Mouse (Mus musculus) right cerebral cortex, adult 2 months (tissue): ENCODE data around the gene Axin1.
A peak's percentile ranks its signal among the peaks of the same experiment; 100 is the strongest.
"Not testable (repeated sequence)": the region's sequence is repeated elsewhere in the genome, so short reads cannot be mapped to it uniquely, and the experiment has no call there.

ENCODE experiments used
- DNase-seq, 2 experiments: peaks; one replicate each; pipeline ENCODE4 v3.0.0; 2021 to 2022; ENCODE audit warnings: low spot score in 2 of 2

Axin1 gene

DNA sequence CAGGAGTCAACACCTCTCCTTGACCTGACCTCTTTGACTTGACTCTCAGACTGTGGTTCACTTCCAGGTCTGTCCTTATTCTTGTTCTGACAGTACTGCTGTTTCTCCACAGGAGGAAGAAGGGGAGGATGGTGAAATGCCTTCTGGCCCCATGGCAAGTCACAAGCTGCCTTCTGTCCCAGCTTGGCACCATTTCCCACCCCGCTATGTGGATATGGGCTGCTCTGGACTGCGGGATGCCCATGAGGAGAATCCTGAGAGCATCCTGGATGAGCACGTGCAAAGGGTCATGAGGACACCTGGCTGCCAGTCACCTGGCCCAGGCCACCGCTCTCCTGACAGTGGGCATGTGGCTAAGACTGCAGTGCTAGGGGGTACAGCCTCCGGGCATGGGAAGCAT is 49.1 kb downstream of the Axin1 start:
- DNase-seq = no peak

DNA sequence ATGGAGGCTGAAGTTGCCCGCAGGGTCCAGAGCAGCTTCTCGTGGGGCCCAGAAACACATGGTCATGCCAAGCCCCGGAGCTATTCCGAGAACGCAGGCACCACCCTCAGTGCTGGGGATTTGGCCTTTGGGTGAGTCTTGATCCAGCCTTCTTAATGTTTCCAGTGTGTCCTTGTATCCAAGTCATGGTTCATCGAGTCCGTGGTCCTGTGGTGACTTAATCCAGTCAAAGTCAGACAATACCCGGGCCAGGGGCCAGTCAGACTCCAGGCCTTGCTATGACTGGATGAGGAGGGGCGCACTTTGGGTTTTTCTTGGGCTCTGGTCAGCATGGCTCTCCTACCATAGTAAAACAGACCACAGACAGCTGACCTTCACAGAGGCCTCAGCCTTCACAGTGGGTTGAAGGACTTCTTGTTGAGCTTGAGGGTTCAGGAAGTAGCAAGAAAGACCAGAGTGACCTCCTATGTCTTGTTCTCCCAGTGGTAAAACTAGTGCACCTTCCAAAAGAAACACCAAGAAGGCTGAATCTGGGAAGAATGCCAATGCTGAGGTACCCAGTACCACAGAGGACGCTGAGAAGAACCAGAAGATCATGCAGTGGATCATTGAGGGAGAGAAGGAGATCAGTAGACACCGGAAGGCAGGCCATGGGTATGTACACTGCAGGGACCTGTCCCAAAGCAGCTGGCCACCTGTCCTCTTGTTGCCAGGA is 49.8 kb downstream of the Axin1 start:
- DNase-seq = no peak

DNA sequence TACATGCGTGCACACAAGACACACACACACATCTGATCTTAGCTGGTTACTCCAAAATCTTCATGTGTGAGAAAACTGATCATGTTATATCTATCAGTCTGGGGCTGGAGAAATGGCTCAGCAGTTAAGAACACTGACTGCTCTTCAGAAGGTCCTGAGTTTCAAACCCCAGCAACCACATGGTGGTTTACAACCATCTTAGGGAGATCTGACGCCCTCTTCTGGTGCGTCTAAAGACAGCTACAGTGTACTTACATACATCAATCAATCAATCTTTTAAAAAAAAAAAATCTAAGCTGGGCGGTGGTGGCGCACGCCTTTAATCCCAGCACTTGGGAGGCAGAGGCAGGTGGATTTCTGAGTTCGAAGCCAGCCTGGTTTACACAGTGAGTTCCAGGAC is 53.0 kb downstream of the Axin1 start:
- not testable (repeated sequence) for DNase-seq

DNA sequence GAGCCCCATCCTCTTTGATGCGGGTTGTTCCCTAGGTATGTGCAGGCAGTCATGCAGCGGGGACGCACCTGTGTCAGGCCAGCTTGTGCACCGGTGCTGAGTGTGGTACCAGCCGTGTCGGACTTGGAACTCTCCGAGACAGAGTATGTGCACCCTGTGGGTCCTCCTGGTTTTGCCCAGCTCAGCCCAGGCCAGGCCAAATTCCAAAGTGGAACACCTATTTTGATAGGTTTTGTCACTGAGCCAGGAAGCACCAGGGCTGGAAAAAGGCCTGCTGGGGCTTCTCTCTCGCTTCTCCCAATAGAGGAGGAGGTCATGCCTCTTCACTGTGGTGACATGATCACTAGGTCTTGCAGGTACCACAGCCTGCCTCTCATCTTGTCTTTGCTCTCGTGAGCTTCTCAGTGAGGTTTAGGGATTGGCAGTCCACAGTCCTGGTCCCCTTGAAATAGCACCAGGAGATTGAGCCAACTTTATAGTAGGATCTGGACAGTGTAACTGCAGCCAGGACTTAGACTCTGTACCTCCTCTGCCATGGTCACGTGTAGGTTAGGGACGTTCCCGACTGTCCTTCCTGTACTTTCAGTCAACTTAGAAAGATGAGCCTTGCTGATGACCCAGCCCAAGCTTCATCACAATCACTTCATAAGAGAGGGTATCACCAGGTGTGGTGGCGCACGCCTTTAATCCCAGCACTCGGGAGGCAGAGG is 54.1 kb downstream of the Axin1 start:
- no peak for DNase-seq

DNA sequence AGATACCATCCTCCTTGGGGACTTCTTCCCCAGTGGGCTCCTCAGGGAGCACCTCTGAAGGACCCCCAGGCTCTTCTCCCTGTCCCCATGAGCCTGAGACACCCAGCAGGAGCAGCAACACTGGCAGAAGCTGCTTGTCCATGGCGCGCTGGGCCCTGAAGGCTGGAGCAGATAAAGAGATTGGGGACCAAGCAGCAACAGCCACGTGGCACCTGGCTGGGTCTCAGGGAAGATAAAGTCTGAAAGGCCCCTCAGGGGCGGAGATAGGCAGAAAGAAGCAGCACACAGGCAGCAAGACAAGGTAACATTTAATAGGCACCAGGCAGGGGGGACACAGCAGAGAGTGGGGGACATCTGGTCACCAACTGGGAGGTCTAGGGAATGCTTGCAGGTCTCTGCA is 60.4 kb downstream of the Axin1 start, which contains the start of gene Pdia2:
Gene Pdia2 (minus strand): TSS at position 196 of the 400 bp plus-strand sequence.
- DNase-seq = no peak

DNA sequence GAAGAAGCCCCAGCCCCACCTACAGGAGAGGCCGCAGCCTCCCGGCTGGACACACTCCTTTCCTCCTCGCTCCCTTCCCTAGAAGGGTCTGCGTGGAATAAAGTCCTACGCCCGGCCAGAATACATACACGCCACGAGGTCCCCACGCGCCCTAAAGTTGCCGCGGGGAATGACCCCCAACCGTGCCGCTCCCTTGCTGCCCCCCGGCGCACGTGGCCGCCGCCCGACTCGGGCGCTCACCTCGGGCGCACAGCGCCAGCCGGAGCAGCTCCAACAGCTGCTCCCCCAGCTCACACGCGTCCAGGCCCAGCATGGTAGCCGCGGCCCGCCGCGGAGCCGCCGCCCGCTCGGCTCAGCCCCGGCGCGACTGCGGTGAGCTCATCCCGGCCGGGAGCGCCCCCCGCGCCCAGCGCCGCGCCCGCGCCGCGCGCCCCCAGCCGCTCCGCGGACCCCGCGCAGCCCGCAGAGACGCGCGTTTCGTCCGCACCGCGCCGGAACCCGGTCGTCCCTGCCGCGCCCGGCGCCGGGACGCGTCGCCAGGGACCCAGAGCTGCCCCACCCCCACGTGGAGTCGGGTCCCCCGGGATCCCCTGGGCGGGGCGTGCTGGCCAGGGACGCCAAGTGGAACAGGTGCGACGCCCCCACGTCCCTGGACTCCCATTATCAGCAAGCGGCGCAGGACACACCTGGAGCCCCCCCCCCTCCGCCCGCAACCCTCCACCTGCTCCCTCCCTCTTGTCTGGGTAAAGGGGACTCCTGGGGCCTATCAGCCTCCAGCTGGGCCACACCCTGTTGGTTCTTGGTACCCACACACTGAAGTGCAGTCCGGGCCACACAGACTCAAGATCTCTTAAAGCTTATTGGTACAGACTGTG is 62.6 kb downstream of the Axin1 start:
- peak in 1 of 2 experiments; percentile 25 for DNase-seq

DNA sequence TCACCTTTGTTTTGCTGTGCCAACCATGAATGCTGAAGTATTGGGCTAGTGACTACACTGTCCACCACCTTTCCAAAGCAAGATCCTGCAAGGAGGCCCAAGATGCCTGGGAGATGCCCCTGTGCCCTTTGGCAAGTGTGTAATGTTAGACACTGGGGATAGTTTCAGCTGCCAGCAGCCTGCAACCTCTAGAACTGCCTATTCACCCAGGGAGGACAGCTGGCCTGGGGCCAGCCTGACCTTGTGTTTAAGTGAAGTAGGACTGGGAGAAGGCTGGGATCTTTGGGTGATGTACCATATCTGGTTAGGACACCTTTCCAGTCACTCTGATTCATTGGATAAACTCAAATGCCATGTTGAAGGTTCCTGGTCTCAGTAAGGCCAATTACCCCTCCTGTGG is 63.5 kb downstream of the Axin1 start:
- no peak for DNase-seq

DNA sequence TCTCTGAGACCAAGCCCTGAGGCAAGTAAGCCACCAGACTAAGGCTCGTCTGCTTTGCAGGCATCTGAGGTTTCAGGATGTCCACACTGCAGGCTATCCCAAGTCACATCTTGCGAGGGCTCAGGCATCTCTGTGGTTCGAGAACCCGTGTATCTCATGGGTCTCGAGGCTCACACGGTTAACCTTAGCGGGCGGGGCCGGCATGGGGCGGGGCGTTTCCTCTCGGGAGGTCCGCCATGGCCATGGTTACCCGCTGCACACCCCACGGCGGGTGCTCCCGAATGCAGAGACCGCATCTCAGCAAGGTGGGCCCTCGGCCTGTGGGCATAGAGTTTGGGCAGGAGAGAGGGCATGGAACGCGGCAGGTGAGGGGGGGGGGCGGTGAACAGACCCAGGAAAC is 64.2 kb downstream of the Axin1 start, which contains the start of gene Rgs11:
Gene Rgs11 (plus strand): TSS at position 215 of the 400 bp plus-strand sequence.
- DNase-seq = peak; percentile 43 to 44

DNA sequence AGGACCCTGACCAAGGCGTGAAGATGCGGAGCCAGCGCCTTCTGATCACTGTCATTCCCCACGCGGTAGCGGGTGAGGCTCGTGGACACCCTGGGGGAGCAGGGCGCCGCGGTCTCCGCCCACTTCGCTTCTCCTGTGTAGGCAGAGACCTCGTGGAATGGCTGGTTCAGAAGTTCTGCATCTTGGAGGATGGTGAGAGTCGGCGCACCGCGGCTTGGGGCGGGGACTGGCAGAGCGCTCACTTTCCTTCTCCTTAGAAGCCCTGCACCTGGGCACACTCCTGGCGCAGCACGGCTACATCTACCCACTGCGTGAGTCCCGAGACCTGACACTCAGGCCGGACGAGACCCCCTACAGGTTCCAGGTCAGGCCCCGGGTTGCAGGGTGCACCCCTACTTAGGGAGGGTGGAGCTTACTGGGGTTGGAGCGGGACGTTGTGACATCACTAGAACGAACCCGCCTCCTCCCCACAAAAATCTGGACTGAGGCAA is 64.9 kb downstream of the Axin1 start:
- DNase-seq = peak; percentile 66 to 74

DNA sequence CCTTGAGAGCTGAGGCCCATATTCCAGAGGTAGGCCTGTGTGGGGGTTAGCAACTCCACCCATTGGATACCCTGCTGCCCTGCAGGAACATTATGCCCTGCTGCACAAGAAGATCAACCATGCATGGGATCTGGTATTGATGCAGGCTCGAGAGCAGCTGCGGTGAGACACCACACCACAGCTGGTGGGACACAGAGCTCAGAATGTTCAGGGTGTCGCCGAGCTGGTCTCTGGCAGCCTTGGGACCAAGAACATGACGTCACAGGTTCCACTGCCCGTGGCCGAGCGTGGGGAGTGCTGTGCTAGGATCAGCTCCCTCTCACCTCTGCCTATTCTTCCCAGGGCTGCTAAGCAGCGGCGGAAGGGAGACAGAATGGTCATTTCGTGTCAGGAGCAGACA is 66.3 kb downstream of the Axin1 start:
- no peak for DNase-seq

DNA sequence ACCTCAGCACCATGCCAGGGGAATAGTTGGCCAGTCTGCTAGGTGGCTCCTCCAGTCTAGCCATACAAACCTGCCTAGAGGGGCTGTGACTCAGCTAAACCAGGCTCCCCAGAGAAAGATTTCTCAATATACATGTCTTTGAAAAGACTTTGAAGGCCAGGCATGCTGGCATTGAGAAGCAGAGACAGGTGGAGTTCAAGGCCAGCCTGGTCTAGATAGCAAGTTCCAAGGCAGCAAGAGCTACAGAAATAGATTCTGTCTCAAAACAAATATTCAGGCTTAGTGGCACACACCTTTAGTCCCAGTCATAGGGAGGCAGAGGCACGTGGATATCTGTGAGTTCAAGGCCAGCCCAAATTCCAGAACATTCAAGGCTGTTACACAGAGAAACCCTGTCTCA is 67.9 kb downstream of the Axin1 start:
- no peak for DNase-seq

DNA sequence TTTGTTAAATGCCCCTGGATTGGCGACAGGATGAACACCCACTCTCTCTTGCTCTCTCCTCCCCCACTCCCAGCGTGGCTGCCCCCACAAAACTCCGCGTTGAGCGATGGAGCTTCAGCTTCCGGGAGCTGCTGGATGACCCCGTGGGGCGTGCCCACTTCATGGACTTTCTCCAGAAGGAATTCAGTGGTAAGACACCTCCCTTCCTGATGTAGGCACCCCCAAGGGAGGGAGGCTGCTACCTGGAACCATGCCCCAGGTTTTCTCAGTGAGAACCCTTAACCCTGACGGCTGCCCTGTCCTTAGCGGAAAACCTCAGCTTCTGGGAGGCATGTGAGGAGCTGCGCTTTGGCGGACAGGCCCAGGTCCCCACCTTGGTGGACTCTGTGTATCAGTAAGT is 69.2 kb downstream of the Axin1 start, which contains the start of gene Arhgdig:
Gene Arhgdig (minus strand): TSS at position 101 of the 400 bp plus-strand sequence.
- no peak for DNase-seq

DNA sequence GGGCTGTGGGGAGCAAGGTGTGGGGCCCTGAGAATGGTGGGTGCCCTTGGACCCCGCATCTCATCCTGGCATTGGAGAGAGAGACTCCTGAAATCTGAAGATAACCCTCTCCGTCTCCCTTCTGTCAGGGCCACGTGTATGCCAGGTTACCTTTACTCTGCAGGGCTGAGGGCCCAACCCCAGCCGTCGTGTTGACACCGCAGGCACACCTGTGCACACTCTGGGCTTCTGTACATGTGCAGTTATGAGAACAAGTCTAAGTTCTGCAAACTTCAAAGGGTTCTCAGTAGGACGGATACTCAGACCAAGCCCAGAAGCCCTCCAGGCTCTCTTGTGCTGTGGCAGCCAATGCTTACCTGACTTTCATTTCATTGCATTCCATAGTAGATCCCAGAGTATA is 73.8 kb downstream of the Axin1 start:
- DNase-seq = no peak

DNA sequence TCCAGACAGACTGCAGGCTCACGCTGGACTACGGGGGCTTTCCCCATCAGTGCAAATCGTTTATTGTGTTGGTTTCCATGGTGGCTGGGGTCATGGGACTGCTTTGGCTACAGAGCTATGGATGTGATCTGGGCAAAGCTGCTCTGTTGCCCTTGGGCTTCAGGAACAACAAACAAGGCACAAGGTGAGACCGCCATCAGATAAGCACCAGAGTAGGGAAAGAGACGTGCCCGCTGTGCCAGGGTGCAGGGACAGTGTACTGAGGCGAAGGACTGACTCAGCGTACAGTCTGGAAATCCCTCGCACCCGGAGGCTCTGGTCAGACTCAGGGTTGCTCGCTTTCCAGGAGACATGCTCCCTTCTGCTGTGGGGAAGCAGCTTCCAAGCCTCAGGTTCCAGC is 74.2 kb downstream of the Axin1 start:
- no peak for DNase-seq

DNA sequence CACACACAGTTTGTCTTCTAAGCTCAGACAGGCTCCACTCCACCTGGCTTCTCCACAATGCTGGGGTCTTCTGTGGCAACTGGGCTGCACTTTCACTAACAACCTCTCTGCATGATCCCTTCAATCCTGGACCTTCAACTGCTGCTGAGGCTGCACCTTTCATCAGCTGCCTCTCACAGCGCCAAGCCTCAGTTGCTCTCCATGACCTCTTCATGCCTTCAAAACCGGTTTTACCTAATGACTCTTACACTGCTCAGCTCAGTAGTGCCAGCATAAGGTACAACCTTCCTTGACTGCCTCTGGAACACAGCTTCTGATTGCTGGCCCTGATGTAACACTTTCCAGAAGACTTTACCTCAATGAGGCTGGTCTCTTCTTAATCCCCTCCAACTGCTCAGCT is 83.0 kb downstream of the Axin1 start:
- DNase-seq = no peak

DNA sequence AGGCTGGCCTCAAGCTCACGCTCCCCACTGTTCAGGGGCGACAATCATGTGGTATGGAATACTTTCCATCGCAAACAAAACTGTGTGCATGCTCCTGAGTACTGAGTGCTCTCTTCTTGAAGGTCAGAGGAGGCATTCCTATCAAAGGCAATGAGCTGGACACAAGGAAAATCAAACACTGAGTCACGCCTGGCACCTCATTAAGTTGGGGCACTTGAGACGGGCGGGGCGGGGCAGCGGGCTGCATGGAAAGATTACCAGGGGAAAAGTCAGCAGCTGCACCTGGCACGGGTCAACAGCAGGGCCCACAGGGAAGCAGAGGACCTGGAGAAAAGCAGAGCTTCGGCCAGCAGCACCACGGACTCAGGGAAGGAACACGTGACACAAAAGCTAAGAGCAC is 86.7 kb downstream of the Axin1 start:
- no peak for DNase-seq

DNA sequence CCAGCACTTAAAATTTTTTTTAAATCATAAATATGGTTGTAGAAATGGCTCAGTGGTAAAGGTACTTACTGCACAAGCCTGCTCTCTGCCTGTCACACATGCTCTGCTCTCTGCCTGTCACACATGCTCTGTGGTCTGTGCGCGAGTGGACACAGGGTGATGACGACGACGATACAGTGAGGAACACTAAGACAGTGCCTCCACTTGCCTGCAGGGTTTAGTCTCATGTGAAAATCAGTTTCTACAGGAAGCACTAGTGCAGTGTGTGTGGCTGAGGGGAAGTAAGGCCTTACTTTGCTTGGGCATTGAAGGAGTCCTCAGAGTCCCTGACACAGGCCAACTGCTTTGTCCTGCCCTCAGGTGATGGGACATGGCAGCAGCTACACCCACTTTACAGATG is 91.3 kb downstream of the Axin1 start:
- DNase-seq = no peak

DNA sequence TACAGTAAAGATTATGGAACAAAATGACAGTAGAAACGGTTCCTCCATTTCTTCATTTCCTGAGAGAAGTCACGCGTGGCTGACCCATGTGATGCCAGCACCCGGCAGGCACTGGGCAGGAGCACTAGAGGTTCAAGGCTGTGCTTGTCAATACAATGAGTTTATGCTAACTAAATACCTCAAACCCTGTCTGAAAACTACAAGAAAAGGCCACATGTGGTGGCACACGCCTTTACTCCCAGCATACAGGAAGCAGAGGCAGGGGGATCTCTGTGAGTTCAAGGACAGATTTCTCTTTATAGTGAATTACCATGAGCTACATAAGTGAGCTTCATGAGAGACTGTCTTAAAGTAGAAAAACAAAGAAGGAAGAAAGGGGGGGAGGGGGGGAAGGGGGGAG is 92.7 kb downstream of the Axin1 start:
- DNase-seq = no peak

DNA sequence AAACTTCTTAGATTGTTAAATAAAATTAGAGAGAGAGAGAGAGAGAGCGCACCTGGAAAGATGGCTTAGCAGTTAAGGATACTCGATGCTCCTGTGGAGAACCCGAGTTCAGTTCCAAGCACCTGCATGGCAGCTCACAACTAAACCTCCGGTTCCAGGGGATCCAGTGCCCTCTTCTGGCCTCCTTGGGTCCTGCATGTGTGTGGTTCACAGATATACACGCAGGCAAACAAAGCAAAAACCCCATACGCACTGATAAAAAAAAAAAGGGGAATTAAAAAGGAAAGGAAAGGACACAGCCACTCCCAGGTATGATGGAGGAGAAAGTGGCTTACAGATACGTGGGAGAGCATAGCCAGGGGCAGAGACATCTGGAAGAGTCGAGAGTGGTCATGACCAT is 94.4 kb downstream of the Axin1 start:
- DNase-seq = no peak

DNA sequence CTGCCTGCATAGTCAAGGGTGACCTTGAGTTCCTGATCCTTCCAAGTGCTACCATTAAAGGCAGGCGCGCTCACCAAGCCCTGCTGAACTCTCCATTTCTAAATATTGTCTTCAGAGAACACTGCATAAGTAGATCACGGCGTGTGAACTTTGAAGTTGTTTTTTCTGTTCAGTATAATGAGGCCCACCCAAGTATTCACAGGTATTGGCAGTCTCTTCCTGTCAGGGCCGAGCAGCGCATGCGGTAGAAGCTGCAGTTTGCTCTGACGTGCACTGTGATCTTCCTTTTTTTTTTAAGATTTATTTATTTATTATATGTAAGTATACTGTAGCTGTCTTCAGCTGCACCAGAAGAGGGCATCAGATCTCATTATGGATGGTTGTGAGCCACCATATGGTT is 95.9 kb downstream of the Axin1 start:
- DNase-seq = no peak

DNA sequence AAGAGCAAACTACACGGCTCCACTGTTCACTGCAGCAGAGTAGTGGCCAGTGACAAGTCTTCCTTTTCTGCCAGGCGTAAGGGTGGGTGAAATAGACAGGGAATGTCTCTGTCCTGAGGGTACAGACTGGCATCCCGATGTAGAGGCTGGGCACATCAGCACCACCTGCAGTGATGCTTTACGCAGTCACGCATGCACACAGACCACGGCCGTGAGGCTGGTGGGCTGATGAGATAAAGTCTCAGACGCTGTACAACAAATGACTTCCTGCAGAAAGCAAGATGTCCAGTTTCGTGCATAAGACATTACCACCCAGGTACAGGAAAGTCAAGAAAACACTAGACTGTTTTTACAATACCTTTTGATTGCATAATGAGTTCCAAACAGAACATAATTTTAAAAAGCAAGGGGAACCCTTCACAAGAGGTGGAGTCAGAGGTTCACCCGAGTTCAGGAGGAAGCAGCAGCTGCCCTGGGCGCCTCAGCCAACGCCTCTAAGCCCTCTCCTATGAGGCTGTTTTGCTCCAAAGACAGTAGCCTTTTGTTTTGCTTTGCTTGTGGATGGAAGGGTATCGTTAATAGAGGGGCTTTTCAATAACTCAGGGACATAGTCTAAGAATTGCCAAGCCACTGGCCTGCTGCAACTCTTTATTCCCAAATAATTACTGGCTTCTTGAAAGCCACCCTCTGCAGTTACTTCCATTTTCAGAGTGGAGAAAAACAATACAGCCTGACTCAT is 96.8 kb downstream of the Axin1 start:
- DNase-seq = no peak
